Mouse (Mus musculus) lung, adult 2 months (tissue): ENCODE measurements around the gene Hist1h3e.
A peak's percentile ranks its signal among the peaks of the same experiment; 100 is the strongest.

Source experiments
- CTCF ChIP-seq: fragments of 200-500 bp; IDR thresholded peaks from 2 replicates; pipeline ENCODE4 v1.5.1; 2011; ENCODE audit warnings: mild to moderate bottlenecking, low read length, control low read depth; ENCODE audit not compliant: insufficient read depth
- POLR2A ChIP-seq: fragments of 200-500 bp; IDR thresholded peaks from 2 replicates; pipeline ENCODE4 v1.6.1; 2011; ENCODE audit warnings: low read depth, mild to moderate bottlenecking, control low read depth, low read length, borderline replicate concordance; ENCODE audit errors: extremely low read depth

GRCm38 (mm10) chr13:23585029-23585441 is 22.9 kb upstream of the Hist1h3e start:
- TF ChIP-seq CTCF (no peak), POLR2A (peak; percentile 59; the same call in 1 of the 2 replicates)
